Mouse (Mus musculus) heart, embryonic 11.5 days (tissue): ENCODE measurements around the gene Gm20388. TPM values are rescaled to one million over a fixed set of nuclear protein-coding genes. Genes with fewer than 3 reads are reported as not detected.

Source experiments
- ATAC-seq: fragments of 200-750 bp; cut with Nextera tagmentation; replicated peaks from 2 replicates; pipeline ENCODE4 v1.8.0; 2017; ENCODE audit warnings: moderate library complexity; ENCODE audit not compliant: insufficient number of reproducible peaks, low FRiP score, low TSS enrichment
- H3K27ac ChIP-seq: fragments of 300-500 bp; sonication (generic); 2 replicates; pipeline ENCODE4 v1.5.1; 2014; ENCODE audit warnings: mild to moderate bottlenecking, low read depth, low read length
- H3K27me3 ChIP-seq: fragments of 300-500 bp; sonication (generic); 2 replicates; pipeline ENCODE4 v1.6.1; 2014; ENCODE audit warnings: mild to moderate bottlenecking, low read length, mixed read lengths; ENCODE audit not compliant: control insufficient read depth, insufficient read depth
- H3K36me3 ChIP-seq: fragments of 300-500 bp; sonication (generic); 2 replicates; pipeline ENCODE4 v1.6.1; 2014; ENCODE audit warnings: mild to moderate bottlenecking, low read length, moderate library complexity, mixed read lengths; ENCODE audit not compliant: control insufficient read depth, insufficient read depth
- H3K4me1 ChIP-seq: fragments of 300-500 bp; sonication (generic); 2 replicates; pipeline ENCODE4 v1.6.1; 2014; ENCODE audit warnings: low read length; ENCODE audit not compliant: control insufficient read depth, insufficient read depth
- H3K4me2 ChIP-seq: fragments of 300-500 bp; sonication (generic); 2 replicates; pipeline ENCODE4 v1.6.1; 2014; ENCODE audit warnings: mild to moderate bottlenecking, moderate library complexity
- H3K4me3 ChIP-seq: fragments of 300-500 bp; sonication (generic); 2 replicates; pipeline ENCODE4 v1.5.1; 2014; ENCODE audit warnings: low read depth, low read length
- H3K9ac ChIP-seq: fragments of 300-500 bp; sonication (generic); 2 replicates; pipeline ENCODE4 v1.6.1; 2014; ENCODE audit warnings: mild to moderate bottlenecking, low read depth, low read length, moderate library complexity
- H3K9me3 ChIP-seq: fragments of 300-500 bp; sonication (generic); replicated peaks from 2 replicates; pipeline ENCODE4 v1.6.1; 2016; ENCODE audit warnings: low read length; ENCODE audit not compliant: control insufficient read depth
- WGBS: fragments of 180-500 bp; shearing (Covaris S2); extraction: QIAGEN DNeasy Blood & Tissue Kit; methylation state at CpG from one replicate; pipeline ENCODE4 v1.1.7; 2014; ENCODE audit not compliant: insufficient replicate concordance; 5-methylcytosine and 5-hydroxymethylcytosine counted together
- polyA plus RNA-seq: library from polyadenylated mRNA; unstranded; fragments of >200 nt; fragmentation: Nextera tagmentation; extraction: Ambion mirVana; gene quantifications from 2 replicates; pipeline ENCODE4 v1.2.1, GENCODE M21; 2014

Gm20388 gene
- polyA plus RNA-seq, 1 experiment from 2014 or later: 6.4 TPM

- peaks cover 4% of the 10 kb centered on the region; the same call in 1 of the 2 replicates for H3K4me1 ChIP-seq
- H3K36me3 ChIP-seq: no peaks in the 10 kb centered on the region
- H3K4me2 ChIP-seq: no peak overlapping the region
- WGBS: 81% methylated on average over 8 of the region's 8 CpGs
- no peaks in the 10 kb centered on the region for H3K9me3 ChIP-seq
- H3K27me3 ChIP-seq: peaks cover 4% of the 10 kb centered on the region
- H3K9ac ChIP-seq: no peak overlapping the region
- no peak overlapping the region for H3K27ac ChIP-seq
- no peak overlapping the region for H3K4me3 ChIP-seq
- ATAC-seq: no peak
These were observed 2945.6 kb downstream of the Gm20388 start for GRCm38 (mm10) chr8:122856288-122856687.

GRCm38 (mm10) chr8:122859843-122860242 lies 2949.2 kb downstream of the Gm20388 start:
- Histone ChIP-seq H3K36me3 (no peaks in the 10 kb centered on the region), H3K4me2 (no peak overlapping the region), H3K4me3 (no peak overlapping the region), H3K27me3 (no peaks in the 10 kb centered on the region), H3K9me3 (0 out of 2 replicates have a peak, but pooled peaks cover under 1% of the 10 kb centered on the region), H3K4me1 (no peaks in the 10 kb centered on the region), H3K9ac (no peak overlapping the region), H3K27ac (no peak overlapping the region)
- no peak for ATAC-seq
- 59% methylated on average over 13 of the region's 13 CpGs for WGBS

DNA sequence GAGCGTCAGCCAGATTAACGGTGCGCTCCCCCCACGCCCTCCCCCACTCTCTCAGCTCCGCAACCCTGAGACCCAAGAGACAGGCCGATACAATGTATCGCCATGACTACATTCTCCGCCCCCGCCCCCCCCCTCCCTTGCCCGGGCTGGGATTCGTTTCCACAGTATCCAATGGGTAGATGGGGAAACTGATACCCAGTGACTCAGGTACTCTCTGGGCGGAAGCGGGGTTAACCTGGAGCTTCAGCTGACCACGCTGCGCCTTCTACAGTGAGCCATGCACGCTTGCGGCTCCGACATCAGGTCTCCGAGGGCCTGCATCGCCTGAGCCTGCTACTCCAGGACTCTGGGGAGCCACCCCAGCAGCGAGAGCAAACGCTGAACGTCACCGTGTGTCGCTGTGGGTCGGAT lies 2954.1 kb downstream of the Gm20388 start:
- Histone ChIP-seq H3K4me1 (no peaks in the 10 kb centered on the region), H3K4me3 (0 out of 2 replicates have a peak overlapping the region, but pooled peaks have one; percentile 14)
- WGBS: 54% methylated on average over 26 of the region's 26 CpGs

GRCm38 (mm10) chr8:122865441-122865840 lies 2954.8 kb downstream of the Gm20388 start:
- whole genome bisulfite sequencing: 58% methylated on average over 10 of the region's 10 CpGs
- ATAC-seq: no peak
- H3K27me3 ChIP-seq: peaks cover under 1% of the 10 kb centered on the region; the same call in 1 of the 2 replicates

More for the DNA sequence above, 2954.1 kb downstream of the Gm20388 start:
- H3K9ac ChIP-seq: no peak overlapping the region
- H3K9me3 ChIP-seq: peaks cover 8% of the 10 kb centered on the region; the same call in 1 of the 2 replicates
- H3K36me3 ChIP-seq: no peaks in the 10 kb centered on the region
- H3K27me3 ChIP-seq: no peaks in the 10 kb centered on the region
- H3K27ac ChIP-seq: no peak overlapping the region
- ATAC-seq: no peak
- peak overlapping the region; percentile 50 for H3K4me2 ChIP-seq

GRCm38 (mm10) chr8:122866231-122866630 lies 2955.6 kb downstream of the Gm20388 start:
- Histone ChIP-seq H3K36me3 (no peaks in the 10 kb centered on the region), H3K4me2 (no peak overlapping the region), H3K4me1 (no peaks in the 10 kb centered on the region), H3K27me3 (peaks cover 3% of the 10 kb centered on the region; the same call in 1 of the 2 replicates), H3K27ac (no peak overlapping the region), H3K9ac (no peak overlapping the region), H3K4me3 (no peak overlapping the region), H3K9me3 (peaks cover 8% of the 10 kb centered on the region; the same call in 1 of the 2 replicates)
- WGBS: 79% methylated on average over 8 of the region's 8 CpGs
- no peak for ATAC-seq

More at GRCm38 (mm10) chr8:122865441-122865840, 2954.8 kb downstream of the Gm20388 start:
- H3K9me3 ChIP-seq: peaks cover 8% of the 10 kb centered on the region; the same call in 1 of the 2 replicates
- H3K36me3 ChIP-seq: no peaks in the 10 kb centered on the region
- no peaks in the 10 kb centered on the region for H3K4me1 ChIP-seq
- H3K4me2 ChIP-seq: peak overlapping the region; percentile 50
- no peak overlapping the region for H3K4me3 ChIP-seq
- no peak overlapping the region for H3K27ac ChIP-seq
- H3K9ac ChIP-seq: no peak overlapping the region

- Histone ChIP-seq H3K4me1 (no peaks in the 10 kb centered on the region), H3K27ac (no peak overlapping the region), H3K4me2 (no peak overlapping the region), H3K27me3 (peaks cover 3% of the 10 kb centered on the region; the same call in 1 of the 2 replicates), H3K9me3 (peaks cover 8% of the 10 kb centered on the region; the same call in 1 of the 2 replicates), H3K4me3 (no peak overlapping the region), H3K36me3 (no peaks in the 10 kb centered on the region), H3K9ac (no peak overlapping the region)
- WGBS: 83% methylated on average over 6 of the region's 6 CpGs
- no peak for ATAC-seq
These were observed 2957.3 kb downstream of the Gm20388 start for GRCm38 (mm10) chr8:122867982-122868381.

GRCm38 (mm10) chr8:122870377-122870863 lies 2959.8 kb downstream of the Gm20388 start:
- Histone ChIP-seq H3K27me3 (peaks cover 3% of the 10 kb centered on the region; the same call in 1 of the 2 replicates), H3K36me3 (no peaks in the 10 kb centered on the region), H3K9ac (no peak overlapping the region), H3K4me1 (no peaks in the 10 kb centered on the region), H3K27ac (no peak overlapping the region), H3K4me3 (peak overlapping the region; percentile 26; the same call in 1 of the 2 replicates), H3K4me2 (peak overlapping the region; percentile 52), H3K9me3 (peaks cover 5% of the 10 kb centered on the region; the same call in 1 of the 2 replicates)
- 0 out of 2 replicates have a peak, but pooled peaks have one; percentile 29 for ATAC-seq
- WGBS: 12% methylated on average over 31 of the region's 31 CpGs

DNA sequence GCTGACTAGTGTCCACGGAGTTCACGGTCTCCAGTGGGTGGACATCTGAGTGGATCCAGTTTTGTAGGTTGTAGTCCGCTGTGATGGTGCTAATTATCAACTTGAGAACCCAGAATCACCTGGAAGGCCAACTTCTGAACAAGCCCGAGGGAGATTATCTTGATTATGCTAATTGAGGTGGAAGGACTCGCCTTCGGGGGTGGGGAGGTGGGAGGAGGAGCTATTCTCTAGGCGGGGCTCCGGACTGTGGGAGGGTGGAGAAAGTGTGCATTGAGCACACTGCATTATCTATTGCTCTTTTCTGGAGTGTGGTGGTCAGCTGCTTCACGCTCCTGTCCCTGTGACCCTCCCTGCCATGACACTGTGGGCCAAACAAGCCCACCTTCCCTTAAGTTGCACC lies 2961.0 kb downstream of the Gm20388 start:
- WGBS: 68% methylated on average over 9 of the region's 9 CpGs
- H3K4me1 ChIP-seq: no peaks in the 10 kb centered on the region
- H3K4me3 ChIP-seq: no peak overlapping the region
- no peaks in the 10 kb centered on the region for H3K36me3 ChIP-seq
- H3K4me2 ChIP-seq: no peak overlapping the region
- ATAC-seq: no peak
- no peak overlapping the region for H3K9ac ChIP-seq
- H3K27me3 ChIP-seq: peaks cover 3% of the 10 kb centered on the region; the same call in 1 of the 2 replicates
- no peaks in the 10 kb centered on the region for H3K9me3 ChIP-seq
- no peak overlapping the region for H3K27ac ChIP-seq

GRCm38 (mm10) chr8:122873171-122873570 lies 2962.5 kb downstream of the Gm20388 start:
- H3K9me3 ChIP-seq: no peaks in the 10 kb centered on the region
- no peak overlapping the region for H3K27ac ChIP-seq
- peaks cover 3% of the 10 kb centered on the region; the same call in 1 of the 2 replicates for H3K27me3 ChIP-seq
- ATAC-seq: no peak
- 44% methylated on average over 6 of the region's 6 CpGs for WGBS
- no peak overlapping the region for H3K4me2 ChIP-seq
- no peak overlapping the region for H3K9ac ChIP-seq
- H3K36me3 ChIP-seq: no peaks in the 10 kb centered on the region
- no peaks in the 10 kb centered on the region for H3K4me1 ChIP-seq
- H3K4me3 ChIP-seq: no peak overlapping the region
